Mouse (Mus musculus) testis, postnatal 10 days (tissue): ENCODE results near the gene Hivep3.

ENCODE experiments used
- DNase-seq: peaks from one replicate; pipeline ENCODE4 v3.0.0; 2021; ENCODE audit warnings: low spot score

Gene Hivep3

DNA sequence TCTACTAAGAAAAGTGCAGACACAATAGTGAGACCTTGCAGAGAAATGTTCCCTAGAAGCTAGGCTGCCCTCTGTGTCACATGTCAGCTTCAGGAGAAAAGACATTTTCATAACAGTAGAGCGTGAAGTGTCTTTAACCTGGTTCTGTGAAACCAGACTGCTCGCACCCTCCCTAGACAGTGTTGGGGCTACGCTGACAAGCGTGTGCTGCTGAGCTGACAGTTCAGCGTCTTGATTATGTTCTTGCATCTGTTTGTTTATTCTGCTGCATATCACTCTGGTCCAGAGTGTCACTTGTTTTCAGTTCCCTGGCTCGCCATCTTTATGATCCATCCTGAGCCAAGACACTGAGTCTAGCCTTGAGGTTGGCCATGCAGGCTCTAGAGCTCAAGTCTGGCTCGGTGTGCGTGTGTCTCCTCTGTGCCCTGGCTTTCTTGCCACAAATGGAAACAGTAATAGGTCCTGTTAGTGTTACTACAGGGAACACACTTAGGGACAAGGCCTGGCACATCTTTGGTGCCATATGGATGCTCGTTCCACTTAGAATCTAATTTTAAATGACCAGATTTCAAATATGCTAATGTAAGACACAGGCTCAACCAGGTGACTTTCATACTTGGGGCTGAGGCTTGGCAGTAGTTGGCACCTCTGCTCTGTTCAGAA is 28.0 kb downstream of the Hivep3 start:
- no peak for DNase-seq

GRCm38 (mm10) chr4:119762171-119762570 is 28.6 kb downstream of the Hivep3 start:
- DNase-seq: no peak

- no peak for DNase-seq
Measured at GRCm38 (mm10) chr4:119768046-119768445, 34.5 kb downstream of the Hivep3 start.

DNA sequence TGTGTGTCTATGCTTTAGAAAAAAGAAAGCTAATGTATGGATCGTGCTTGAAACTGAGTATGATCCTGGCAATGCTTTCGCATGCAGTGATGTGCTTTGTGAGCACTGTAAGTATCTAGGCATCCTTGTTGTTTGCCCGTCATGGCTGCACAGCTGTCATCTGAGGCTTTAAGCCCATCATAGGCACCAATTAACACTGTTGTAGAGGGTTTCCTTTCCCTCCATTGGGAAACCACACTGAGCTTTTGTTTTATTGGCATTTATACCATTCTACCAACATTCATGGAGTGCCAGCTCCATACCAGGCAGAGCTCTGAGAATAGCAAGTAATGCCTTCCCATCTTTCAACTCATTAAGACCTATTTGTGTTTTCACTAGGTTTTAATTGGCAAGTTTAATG is 42.3 kb downstream of the Hivep3 start:
- DNase-seq: no peak

DNA sequence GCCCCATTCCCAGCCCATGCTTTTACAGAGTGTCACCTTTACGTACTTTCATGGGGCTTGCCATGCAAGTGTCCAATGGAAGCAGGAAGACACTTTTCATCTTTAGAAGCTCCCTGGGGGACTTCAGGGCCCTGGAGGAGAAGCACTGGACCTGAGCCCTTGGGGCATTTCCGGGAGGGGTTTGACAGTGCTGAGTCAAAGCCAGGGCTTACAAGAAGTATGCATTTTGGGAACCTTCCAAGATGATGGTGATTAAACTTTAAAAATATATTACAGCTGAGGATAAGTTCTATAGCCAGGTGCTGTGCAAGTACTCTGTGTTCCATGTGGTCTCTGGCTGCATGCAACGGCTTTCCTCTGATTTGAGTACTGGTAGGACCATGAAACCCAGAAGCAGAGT is 43.6 kb downstream of the Hivep3 start:
- no peak for DNase-seq

GRCm38 (mm10) chr4:119779561-119780400 is 46.2 kb downstream of the Hivep3 start:
- no peak for DNase-seq

DNA sequence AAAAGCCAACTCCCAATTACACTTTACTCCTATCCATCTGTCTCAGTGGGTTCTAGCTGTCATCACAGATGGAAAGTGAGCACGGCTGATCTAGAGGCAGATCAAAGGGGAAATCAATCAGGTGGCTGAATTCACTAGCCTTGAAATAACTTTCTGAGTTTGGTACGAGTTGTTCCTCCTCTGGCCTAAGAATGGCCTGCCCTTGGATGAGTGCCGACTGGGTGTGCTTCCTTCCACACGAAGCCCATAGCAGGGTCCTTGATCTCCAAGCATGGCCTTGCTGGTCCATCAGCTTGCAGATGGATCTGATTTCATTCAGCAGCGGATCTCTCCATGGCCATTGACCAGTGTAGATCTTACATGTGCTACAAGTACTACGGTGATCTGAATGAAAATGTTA is 47.3 kb downstream of the Hivep3 start:
- DNase-seq: peak; percentile 72

GRCm38 (mm10) chr4:119784959-119785358 is 51.4 kb downstream of the Hivep3 start:
- DNase-seq: no peak

DNA sequence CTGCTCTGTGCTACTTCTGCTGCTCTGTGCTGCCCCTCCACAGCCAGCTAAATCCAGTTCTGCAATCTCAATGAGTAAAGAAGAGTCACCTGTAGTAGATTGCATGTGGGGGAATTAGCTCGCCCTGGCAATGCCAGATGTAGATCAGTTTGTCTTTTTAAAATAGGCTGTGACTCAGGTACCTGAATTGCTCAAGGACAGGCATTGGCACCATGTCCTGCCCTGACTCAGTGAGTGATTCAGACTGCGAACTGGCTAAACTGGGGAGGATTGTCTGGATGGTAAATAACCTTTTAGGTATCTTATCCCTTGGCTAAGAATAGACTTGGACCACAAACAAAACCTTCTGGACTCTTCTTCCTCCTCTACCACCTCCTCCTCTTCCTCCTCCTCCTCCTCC is 52.7 kb downstream of the Hivep3 start:
- no peak for DNase-seq

DNA sequence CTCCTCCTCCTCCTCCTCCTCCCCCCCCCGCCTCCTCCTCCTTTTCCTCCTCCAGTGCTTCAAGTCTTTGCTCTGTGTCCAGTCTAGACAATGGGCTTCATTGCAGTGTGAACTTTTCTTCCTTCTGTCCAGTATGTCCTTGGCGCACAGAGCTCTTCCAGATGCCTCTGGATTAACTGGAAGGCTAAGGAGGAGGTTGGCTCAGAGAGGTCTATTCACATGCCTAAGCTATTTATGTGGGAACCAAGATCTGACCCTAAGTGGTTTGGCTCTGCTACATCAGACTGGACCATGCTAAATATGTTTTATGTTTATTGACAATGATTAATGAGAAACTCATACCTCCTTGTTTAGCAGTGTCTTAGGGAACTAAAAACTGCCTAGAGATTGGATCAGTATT is 53.1 kb downstream of the Hivep3 start:
- DNase-seq: no peak

- no peak for DNase-seq
Measured at GRCm38 (mm10) chr4:119788746-119789145, 55.2 kb downstream of the Hivep3 start.

GRCm38 (mm10) chr4:119789495-119790148 is 56.0 kb downstream of the Hivep3 start:
- DNase-seq: no peak

DNA sequence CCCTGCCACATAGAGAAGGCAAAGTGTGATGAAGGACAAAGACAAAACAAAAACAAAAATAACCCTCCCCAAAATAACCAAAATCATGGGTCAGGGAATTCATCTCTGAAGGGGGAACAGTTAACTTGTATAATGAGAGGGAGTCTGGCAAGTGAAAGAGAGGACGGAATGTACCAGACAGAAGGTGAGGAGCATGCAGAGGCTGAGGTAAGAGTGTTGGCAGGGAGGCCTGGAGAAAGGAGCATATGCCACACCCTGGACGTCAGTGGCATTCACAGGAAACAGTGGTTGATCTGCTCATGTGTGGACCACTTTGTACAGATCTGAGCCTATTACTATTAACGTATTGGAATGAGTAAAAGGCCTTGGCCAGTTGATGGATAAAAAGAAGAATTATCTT is 65.3 kb downstream of the Hivep3 start:
- DNase-seq: no peak

DNA sequence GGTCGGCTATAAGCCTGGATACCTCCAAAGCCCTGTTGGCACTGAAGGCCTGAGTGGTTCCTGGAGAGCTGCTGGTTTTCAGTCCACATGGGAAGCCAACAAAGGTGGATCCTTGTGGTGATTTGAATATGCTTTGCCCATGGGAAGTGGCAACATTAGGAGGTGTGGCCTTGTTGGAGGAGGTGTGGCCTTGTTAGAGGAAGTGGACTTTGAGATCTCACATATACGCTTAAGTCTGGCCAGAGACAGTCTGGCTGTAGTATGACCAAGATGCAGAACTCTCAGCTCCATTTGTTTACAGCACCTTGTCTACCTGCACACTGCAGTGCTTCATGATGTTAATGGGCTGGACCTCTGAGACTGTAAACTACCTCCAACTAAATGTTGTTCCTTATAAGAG is 73.0 kb downstream of the Hivep3 start:
- peak; percentile 19 for DNase-seq

GRCm38 (mm10) chr4:119807359-119807758 is 73.8 kb downstream of the Hivep3 start:
- DNase-seq: no peak

DNA sequence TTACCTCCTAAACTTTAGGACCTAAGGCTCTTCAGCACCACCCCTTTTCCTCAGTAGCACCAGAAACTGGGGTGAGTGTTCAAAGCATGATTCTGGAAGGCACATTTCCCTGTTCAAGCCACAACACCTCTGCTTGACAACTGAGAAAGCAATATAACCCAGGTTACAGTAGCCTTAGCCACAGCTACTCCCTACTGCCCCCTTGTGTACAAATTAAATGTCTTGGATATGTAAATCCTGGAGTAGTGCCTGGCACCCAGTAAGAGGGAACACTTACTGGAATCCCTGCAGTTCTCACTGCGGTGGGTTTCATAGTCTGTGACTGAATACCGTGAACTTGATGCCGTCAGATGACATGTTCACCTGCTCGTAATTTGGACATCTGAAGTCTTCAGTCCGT is 75.7 kb downstream of the Hivep3 start:
- peak; percentile 36 for DNase-seq

DNA sequence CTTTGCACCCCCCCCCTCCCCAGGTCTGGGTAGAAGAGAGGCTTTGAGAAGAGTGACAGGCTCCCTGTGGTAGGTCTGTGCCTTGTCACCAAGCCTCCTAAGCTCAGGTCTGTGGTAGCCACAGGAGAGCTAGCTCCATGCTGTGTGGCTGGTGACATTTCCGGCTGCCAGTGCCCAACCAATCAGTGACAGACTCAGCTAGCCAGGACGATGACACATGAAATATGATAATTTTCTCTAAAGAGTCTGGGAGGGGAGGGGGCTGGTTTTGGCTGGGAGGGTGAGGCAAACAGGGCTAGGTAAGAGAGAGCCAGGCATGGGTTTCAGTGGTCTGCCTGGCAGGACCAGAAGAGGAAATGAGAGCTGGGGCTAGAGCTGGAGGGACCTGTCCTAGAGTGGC is 79.2 kb downstream of the Hivep3 start:
- DNase-seq: peak; percentile 39

DNA sequence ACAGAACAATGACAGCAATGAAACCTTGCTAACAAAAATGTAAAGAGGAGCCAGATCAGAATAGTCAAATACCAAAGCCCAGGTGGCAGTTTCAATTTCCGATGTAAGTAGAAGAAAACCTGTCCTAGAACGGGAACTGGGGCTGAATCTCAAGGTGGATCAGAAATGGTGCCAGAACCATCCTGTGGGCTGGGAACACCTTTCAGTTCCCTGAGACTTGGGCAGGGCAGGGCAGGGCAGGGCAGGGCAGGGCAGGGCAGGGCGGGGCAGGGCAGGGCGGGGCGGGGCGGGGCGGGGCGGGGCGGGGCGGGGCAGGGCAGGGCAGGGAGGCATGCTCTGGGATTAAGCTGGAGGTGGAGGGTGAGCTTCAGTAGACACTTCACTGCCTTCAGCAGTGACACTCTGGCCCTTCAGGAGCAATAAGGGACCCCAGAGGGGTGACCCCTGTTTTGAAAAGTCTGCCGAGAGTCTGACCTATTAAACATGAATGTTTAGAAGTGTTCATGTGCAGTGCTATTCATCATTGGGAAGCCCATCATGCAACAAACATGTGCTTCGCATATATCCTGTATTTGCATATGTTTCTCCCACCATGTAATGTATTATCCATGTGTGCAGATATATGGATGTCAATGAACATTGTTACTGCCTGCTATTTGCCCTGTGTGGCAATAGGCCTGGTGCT is 80.1 kb downstream of the Hivep3 start:
- DNase-seq: no peak

DNA sequence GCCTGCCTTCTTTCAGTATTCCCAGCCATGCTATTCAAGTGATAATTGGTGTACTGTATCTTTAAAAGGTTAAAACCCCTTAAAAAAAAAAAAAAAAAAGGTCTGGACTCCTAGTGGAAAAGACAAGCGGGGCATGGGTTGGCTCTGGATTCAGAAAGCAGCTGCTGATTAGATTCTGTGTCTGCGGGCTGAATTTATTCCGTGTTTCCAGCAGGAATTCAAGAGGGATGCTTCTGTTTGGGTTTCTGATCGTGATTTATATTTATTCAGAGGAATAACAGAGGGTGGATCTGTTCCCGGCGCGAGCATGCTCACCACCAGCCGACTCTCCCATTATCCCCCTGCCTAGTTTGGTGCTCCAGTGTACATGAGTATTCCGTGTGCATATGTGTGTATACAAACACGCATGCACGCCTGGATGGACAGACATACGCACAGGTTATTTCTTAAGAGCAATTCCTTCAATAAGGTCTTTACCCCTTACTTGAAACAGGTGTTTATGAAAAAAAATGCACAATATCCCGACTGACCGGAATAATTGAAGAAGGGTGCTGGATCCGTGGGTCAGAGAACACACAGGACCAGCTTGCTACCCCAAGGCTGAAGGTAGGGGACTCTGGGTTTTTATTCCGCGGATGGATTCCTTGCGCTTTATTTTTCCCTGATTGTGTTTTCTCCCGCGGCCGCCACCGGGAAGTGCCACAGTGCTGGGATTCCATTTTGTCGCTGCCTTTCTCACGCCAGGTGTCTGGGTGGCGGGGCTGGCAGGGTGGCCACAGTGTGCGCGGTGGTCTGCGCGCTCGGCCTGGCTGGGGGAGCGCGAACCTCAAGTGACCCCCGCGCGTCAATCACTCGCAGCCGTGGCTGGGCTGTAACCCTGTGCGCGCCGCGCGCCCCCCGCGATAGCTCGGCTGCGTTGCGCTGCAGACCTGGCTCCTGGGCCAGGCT is 80.9 kb downstream of the Hivep3 start:
- DNase-seq: no peak

DNA sequence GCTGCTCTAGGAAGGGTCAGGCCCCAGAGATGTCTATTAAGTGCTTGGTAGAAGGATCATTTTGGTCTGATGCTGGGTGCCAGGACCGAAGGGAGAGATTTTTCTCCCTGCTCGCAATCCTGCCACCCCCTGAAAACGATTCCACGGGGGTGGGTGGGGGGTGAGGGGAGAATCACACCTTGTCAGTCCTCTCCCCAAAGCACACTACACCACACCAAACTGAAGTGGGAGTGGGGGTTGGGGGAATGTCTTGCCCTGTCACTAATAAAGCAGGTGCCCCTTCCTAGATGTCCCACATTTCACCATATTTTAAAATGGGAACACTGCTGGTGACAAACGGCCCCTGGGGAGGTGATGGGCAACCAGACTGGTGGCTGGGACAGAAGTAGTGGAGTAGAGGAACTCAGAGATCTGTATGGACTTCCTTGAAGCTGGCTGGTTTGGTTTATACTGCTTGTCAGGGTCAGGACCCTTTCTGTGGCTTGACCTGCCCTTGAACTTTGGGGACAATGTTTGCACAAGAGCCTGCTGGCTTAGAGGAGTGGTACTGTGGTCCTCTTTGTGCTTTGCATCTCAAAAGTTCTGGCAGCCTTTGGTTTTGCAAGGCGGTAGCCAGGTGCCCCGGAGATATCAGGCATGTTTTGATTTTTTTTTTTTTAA is 81.7 kb downstream of the Hivep3 start:
- DNase-seq: no peak

GRCm38 (mm10) chr4:119815793-119816161 is 82.2 kb downstream of the Hivep3 start:
- DNase-seq: no peak
